Mouse (Mus musculus): ENCODE results near the gene Ddt. TPM values are rescaled to one million over a fixed set of nuclear protein-coding genes. Genes with fewer than 3 reads are reported as not detected.

Ddt gene
- polyA plus RNA-seq (2015; fragmentation: Nextera tagmentation; extraction: Ambion mirVana), result 51.6 and 55.6 TPM in 2 replicates

DNA sequence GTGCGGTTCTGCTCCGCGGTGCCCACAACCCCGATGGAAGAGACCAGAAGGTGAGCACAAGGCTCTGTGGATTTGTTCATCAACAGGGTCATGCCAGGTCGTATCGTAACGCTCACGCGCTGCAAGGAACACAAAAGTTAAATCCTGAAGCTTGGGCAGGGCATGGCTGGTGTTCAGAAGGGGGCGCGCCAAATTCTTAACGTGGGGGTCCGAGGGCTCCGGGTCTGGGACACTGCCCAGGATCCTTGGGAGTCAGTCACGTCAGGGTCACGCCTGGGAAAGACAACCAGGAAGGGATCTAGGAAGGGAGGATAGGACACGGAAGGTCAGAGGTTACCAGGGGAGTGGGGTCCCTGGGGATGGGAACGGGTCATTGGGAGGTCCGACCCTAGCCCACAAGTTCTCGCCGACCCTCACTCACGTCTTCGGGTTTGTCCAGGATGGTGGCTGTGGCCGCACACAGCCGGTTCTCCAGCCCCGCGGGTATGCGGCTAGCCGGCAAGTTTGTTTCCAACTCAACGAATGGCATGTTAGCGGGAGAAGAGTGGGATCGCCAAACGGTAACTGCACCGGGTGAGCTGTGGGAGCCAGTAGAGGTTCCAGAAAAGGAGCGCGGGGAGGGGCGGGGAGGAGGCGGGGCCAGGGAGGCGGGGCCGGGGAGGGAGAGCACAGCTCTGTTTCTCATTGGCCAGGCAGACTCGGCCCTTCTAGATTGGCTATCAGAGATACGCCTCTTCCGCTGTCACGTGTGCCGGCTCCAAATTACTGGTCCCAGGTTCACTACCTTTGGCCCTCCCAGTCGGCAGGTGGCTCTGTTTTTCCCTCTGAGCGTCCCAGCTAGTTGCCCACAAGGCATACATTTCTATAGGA, at the start of gene Ddt:
TSS of gene Ddt (minus strand) at position 620 of the 870 bp plus-strand sequence.
- H3K36me3 ChIP-seq, result no peaks in the 10 kb centered on the region
- H3K27ac ChIP-seq, result peak within 1 kb of the TSS; percentile 72; the same call in 1 of the 2 replicates
- peak within 1 kb of the TSS; percentile 66 for H3K9ac ChIP-seq
- H3K4me2 ChIP-seq, result peak within 1 kb of the TSS; percentile 97
- under 1% methylated on average over 47 of the region's 47 CpGs for WGBS
- ATAC-seq (ENCODE audit: insufficient number of reproducible peaks, low FRiP score, low TSS enrichment, low read depth), result peak; percentile 90
- no peaks in the 10 kb centered on the region for H3K9me3 ChIP-seq
- no peaks in the 10 kb centered on the region for H3K27me3 ChIP-seq
- peaks cover 7% of the 10 kb centered on the region for H3K4me1 ChIP-seq
- H3K4me3 ChIP-seq, result peak within 1 kb of the TSS; percentile 70

DNA sequence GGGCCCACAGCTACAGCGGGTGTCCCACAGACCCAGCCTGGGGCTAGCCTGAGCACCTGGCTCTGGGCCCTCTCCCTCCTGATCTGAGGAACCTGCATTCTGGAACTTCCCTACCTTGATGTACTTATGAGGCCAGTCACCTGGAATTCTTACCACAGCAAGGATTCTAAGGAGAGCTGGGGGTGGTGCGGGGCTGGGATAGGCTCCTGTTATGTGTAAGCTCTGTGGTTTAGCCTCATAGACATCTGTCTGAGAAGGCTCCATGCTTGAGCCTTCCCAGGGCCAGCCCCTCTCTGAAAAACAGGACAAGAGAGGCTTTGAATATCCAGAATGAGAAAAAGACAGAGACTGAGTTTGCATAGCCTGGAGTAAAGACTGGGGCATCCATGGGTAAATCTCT, 49.2 kb upstream of the Ddt start, which contains the start of gene Gstt4:
TSS of gene Gstt4 (minus strand) at position 101 of the 400 bp plus-strand sequence.
- no peaks in the 10 kb centered on the region for H3K36me3 ChIP-seq
- H3K9ac ChIP-seq, result no peak within 1 kb of the TSS
- H3K4me3 ChIP-seq, result no peak within 1 kb of the TSS
- no peak within 1 kb of the TSS for H3K27ac ChIP-seq
- WGBS, result 95% methylated on average over 2 of the region's 2 CpGs
- H3K4me1 ChIP-seq, result peaks cover 3% of the 10 kb centered on the region
- no peak for ATAC-seq (ENCODE audit: insufficient number of reproducible peaks, low FRiP score, low TSS enrichment, low read depth)
- no peaks in the 10 kb centered on the region for H3K27me3 ChIP-seq
- no peaks in the 10 kb centered on the region for H3K9me3 ChIP-seq
- no peak within 1 kb of the TSS for H3K4me2 ChIP-seq

DNA sequence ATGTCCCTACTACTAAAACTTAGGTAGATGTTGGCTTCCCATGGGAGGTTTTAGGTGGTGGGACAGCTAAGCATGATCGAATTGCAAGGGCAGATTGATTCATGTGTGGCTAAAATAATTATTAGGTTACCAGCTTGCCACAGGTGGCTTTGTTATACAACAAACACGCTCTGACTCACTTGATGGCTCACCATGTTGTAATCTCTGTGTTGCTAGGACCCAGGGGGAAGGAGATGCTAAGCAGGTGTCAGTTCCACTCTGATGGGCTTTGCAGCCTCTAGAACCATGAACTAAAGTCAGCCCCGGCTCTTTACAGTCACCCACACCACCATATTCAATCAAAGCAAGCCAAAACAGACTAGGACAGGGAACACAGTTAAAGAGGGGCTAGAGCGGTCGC, 46.7 kb upstream of the Ddt start:
- 79% methylated on average over 5 of the region's 5 CpGs for WGBS

DNA sequence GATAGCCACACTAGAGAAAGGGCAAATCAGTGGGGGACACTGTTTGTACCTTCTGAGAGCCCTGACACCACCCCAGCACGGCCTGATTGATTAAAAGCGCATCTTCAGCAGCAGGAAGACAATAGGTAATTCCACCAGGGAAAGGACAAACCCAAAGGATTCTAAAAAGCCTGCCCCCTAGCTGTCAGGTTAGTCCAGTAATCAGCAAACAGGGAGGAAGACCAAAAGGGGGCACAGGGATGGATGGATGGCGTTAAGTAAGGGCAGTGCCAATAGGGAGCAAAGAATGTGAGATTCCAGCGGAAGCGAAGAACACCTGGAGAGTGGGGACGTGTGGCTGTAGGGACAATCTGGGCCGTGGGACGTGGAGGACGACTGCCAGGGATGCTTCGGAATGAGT, 45.4 kb upstream of the Ddt start:
- Histone ChIP-seq H3K27me3 (no peaks in the 10 kb centered on the region), H3K27ac (no peak overlapping the region), H3K4me1 (no peaks in the 10 kb centered on the region), H3K9ac (no peak overlapping the region), H3K9me3 (no peaks in the 10 kb centered on the region), H3K4me3 (no peak overlapping the region), H3K36me3 (no peaks in the 10 kb centered on the region), H3K4me2 (no peak overlapping the region)
- WGBS, result 65% methylated on average over 10 of the region's 10 CpGs
- ATAC-seq (ENCODE audit: insufficient number of reproducible peaks, low FRiP score, low TSS enrichment, low read depth), result no peak

More for the DNA sequence above, 46.7 kb upstream of the Ddt start:
- no peak overlapping the region for H3K4me3 ChIP-seq
- no peaks in the 10 kb centered on the region for H3K27me3 ChIP-seq
- no peak overlapping the region for H3K9ac ChIP-seq
- H3K36me3 ChIP-seq, result no peaks in the 10 kb centered on the region
- no peak overlapping the region for H3K27ac ChIP-seq
- H3K9me3 ChIP-seq, result no peaks in the 10 kb centered on the region
- no peak for ATAC-seq (ENCODE audit: insufficient number of reproducible peaks, low FRiP score, low TSS enrichment, low read depth)
- no peak overlapping the region for H3K4me2 ChIP-seq
- H3K4me1 ChIP-seq, result no peaks in the 10 kb centered on the region

DNA sequence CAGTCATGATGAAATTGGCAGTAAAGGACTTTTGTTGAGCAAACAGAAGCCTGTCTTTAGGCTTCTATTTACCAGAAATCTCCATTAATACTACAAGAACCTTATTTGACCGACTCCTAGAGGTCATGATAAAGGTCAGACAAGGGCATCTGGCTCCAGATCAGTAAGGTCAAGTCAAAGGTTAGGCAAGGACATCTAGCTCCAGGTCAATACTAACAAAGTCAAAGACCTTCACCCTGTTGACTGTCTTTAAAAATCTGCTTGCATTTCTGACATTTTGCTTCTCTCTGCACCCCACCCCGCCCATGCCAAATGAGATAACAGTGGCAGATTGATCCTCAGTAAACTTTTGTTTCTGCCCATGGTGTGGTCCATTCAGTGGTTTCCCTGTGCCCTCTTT, 31.0 kb upstream of the Ddt start:
- ATAC-seq (ENCODE audit: insufficient number of reproducible peaks, low FRiP score, low TSS enrichment, low read depth), result no peak
- Histone ChIP-seq H3K9ac (no peak overlapping the region), H3K9me3 (no peaks in the 10 kb centered on the region), H3K4me1 (no peaks in the 10 kb centered on the region), H3K36me3 (no peaks in the 10 kb centered on the region), H3K27me3 (no peaks in the 10 kb centered on the region), H3K4me3 (no peak overlapping the region), H3K27ac (no peak overlapping the region), H3K4me2 (no peak overlapping the region)
- 61% methylated on average over 2 of the region's 2 CpGs for WGBS

DNA sequence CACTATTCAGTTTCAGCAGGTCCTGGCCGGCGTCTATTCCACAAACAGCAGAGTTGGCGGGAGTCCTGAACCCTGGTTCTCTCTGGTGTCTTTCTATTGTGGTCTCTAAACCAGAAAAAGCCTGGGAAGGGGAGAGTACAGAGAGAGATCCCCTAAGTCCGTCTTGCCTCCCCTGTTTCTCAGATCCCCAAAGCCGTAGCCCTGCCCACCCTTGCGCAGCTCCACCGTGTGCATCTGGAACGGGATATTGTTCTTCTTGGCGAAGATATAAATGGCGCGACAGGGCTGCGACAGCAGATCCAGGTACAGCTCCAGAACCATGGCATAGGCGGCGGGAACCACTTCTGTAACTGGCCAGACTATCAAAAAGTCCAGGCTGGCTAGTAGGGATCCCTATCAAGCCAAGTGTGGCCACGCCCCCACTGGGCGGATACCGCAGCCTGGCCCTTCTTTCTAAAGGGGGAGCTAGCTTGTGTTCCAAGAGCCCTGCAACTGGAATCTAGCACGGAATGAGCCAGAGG, 25.0 kb upstream of the Ddt start, which contains the start of gene Gstt1:
TSS of gene Gstt1 (minus strand) at position 409 of the 521 bp plus-strand sequence.
- Histone ChIP-seq H3K9ac (peak within 1 kb of the TSS; percentile 33), H3K4me2 (peak within 1 kb of the TSS; percentile 85), H3K36me3 (no peaks in the 10 kb centered on the region), H3K4me1 (peaks cover 38% of the 10 kb centered on the region), H3K27ac (peak within 1 kb of the TSS; percentile 59), H3K4me3 (peak within 1 kb of the TSS; percentile 49), H3K9me3 (no peaks in the 10 kb centered on the region), H3K27me3 (peaks cover 5% of the 10 kb centered on the region; the same call in 1 of the 2 replicates)
- WGBS, result 1% methylated on average over 18 of the region's 18 CpGs
- ATAC-seq (ENCODE audit: insufficient number of reproducible peaks, low FRiP score, low TSS enrichment, low read depth), result peak; percentile 41; the same call in 1 of the 2 replicates

DNA sequence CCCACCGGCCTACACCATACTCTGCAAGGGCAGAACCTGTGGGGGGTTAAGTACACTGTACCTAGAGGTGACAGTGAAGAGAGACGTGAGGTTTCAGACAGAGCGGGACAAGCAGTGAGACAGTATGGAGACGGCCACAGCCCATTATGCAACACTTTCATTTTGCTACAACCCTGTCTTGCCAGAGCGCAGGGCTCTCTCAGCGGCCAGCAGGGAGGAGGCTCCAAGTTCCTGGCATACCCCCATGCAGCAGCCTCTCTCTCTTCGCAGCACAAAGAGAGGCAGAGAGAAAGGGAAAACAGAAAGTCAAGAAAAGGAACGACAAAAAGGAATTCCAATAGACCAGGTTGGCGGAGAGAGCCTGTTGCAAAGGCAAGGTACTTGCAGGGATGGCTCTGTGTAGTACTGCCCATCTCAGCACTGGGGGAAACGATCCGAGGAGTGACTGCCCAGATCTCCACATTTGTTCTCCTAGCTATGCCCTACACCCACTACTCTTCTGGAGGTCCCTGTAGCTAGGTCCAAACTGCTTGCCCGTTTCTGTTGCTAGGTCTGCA, 24.5 kb upstream of the Ddt start:
- Histone ChIP-seq H3K4me2 (peak overlapping the region; percentile 85), H3K9ac (peak overlapping the region; percentile 33), H3K4me1 (peaks cover 38% of the 10 kb centered on the region), H3K27ac (peak overlapping the region; percentile 59), H3K9me3 (no peaks in the 10 kb centered on the region), H3K27me3 (peaks cover 5% of the 10 kb centered on the region; the same call in 1 of the 2 replicates), H3K36me3 (no peaks in the 10 kb centered on the region), H3K4me3 (peak overlapping the region; percentile 49)
- ATAC-seq (ENCODE audit: insufficient number of reproducible peaks, low FRiP score, low TSS enrichment, low read depth), result 0 out of 2 replicates have a peak, but pooled peaks have one; percentile 25
- WGBS, result 2% methylated on average over 12 of the region's 12 CpGs

DNA sequence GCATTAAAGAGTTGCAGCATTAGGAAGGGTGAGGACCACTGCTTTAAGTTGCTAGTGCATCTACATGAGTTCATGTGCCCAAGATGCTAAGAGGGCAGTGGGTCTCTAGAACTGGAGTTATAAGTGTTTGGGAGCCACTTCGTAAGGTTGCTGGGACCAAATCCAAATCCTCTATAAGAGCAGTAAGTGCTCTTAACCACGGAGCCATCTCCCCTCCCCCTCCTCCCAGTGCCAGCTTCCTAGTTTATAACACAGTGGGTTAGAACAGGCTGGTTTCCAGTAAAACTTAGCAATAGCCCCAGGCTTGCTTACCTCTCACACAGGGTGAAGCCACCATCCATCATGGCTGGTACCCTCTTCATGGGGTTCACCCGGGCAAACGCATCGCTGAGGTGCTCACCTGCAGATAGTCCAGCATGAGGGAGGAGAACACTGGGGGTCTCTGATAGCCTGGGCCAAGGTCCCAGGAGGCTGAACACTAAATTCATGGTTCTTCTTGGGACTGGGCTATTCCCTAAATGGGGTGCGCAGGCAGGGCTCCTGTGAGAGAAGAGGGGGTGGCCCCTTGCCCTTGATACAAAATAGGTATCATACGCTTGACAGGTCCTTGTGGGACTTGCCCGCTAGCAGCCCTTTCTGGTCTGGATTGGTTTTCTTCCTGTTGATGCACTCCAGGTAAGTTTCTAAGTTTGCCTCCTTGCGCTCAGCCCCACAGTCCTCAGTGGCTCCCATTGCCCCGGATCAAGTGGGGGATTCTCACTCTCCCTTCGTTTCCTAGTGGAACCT, 23.7 kb upstream of the Ddt start:
- no peaks in the 10 kb centered on the region for H3K36me3 ChIP-seq
- peaks cover 38% of the 10 kb centered on the region for H3K4me1 ChIP-seq
- H3K9ac ChIP-seq, result 0 out of 2 replicates have a peak overlapping the region, but pooled peaks have one; percentile 33
- no peak for ATAC-seq (ENCODE audit: insufficient number of reproducible peaks, low FRiP score, low TSS enrichment, low read depth)
- peak overlapping the region; percentile 85 for H3K4me2 ChIP-seq
- no peak overlapping the region for H3K27ac ChIP-seq
- H3K4me3 ChIP-seq, result peak overlapping the region; percentile 49
- 42% methylated on average over 11 of the region's 11 CpGs for WGBS
- no peaks in the 10 kb centered on the region for H3K9me3 ChIP-seq
- peaks cover 5% of the 10 kb centered on the region; the same call in 1 of the 2 replicates for H3K27me3 ChIP-seq

DNA sequence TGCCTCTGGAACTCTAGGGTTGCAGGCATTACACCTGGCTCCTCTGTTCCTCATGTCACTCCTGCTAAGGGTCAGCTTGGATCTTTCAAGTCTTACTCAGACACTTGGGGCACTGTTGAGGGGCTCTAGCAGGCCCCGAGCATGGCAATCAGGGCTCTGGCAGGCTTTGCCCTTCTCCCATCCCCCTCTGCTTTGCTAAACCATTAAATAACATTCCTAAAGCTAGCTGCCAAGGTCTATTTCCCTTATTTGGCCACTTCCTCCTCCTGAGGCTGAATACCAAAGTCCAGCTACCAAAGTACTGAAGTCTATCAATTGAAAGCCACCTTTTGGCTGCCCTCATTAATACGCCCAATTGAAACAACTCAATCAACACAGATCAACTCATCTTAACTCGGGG, 21.7 kb upstream of the Ddt start:
- no peak for ATAC-seq (ENCODE audit: insufficient number of reproducible peaks, low FRiP score, low TSS enrichment, low read depth)
- H3K36me3 ChIP-seq, result no peaks in the 10 kb centered on the region
- H3K27ac ChIP-seq, result no peak overlapping the region
- H3K4me1 ChIP-seq, result peaks cover 38% of the 10 kb centered on the region
- H3K9ac ChIP-seq, result no peak overlapping the region
- H3K9me3 ChIP-seq, result no peaks in the 10 kb centered on the region
- H3K4me3 ChIP-seq, result no peak overlapping the region
- H3K4me2 ChIP-seq, result no peak overlapping the region
- peaks cover 5% of the 10 kb centered on the region; the same call in 1 of the 2 replicates for H3K27me3 ChIP-seq
- 34% methylated on average over 3 of the region's 3 CpGs for WGBS

DNA sequence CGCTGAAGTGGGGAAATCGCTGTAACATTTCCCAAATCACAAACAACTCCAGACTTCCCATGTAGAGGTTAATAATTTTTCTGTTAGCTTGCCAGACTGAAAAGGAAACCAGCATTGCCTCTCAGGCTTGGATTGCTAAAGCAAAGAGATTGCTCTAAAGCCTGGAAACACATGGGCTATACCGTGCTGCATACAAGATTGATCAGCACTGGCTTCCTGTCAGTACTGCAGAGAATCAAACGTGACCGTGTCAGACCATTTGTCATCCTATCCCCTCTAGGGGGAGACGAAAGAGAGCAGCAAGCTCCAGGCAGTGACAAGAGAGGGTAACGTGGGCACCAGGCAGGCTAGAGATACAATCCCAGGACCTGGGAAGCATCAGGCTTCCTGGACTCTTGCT, 17.6 kb upstream of the Ddt start:
- H3K4me2 ChIP-seq, result no peak overlapping the region
- peaks cover 18% of the 10 kb centered on the region for H3K4me1 ChIP-seq
- no peak overlapping the region for H3K27ac ChIP-seq
- no peaks in the 10 kb centered on the region for H3K27me3 ChIP-seq
- no peaks in the 10 kb centered on the region for H3K36me3 ChIP-seq
- no peak overlapping the region for H3K9ac ChIP-seq
- WGBS, result 17% methylated on average over 7 of the region's 7 CpGs
- no peak overlapping the region for H3K4me3 ChIP-seq
- no peak for ATAC-seq (ENCODE audit: insufficient number of reproducible peaks, low FRiP score, low TSS enrichment, low read depth)
- H3K9me3 ChIP-seq, result no peaks in the 10 kb centered on the region

DNA sequence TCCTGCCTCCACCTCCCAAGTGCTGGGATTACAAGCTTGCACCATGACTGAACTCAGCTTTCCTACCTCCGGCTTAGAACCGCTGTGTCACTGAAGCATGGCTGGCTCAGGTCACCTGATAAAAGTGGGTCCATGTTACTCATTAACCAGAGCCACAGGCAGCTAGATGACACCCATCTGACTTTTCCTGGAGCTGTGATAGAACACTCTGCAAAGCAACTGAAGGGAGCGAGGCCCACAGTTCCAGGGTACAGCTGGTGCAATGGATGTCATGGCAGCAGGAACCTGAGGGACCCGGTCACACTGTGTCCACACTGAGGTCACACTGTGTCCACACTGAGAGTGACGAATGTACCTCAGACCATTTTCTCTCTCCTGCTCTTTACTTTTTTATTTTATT, 16.6 kb upstream of the Ddt start:
- no peak for ATAC-seq (ENCODE audit: insufficient number of reproducible peaks, low FRiP score, low TSS enrichment, low read depth)
- Histone ChIP-seq H3K36me3 (no peaks in the 10 kb centered on the region), H3K9ac (no peak overlapping the region), H3K4me3 (no peak overlapping the region), H3K27me3 (no peaks in the 10 kb centered on the region), H3K4me2 (no peak overlapping the region), H3K9me3 (no peaks in the 10 kb centered on the region), H3K4me1 (peaks cover 10% of the 10 kb centered on the region), H3K27ac (no peak overlapping the region)
- WGBS, result 86% methylated on average over 5 of the region's 5 CpGs
